Mouse (Mus musculus) cerebellum, adult (tissue): ENCODE measurements around the gene Mtmr14.

Experiments
- ATAC-seq: cut with Nextera tagmentation; 2 replicates; pipeline ENCODE4 v1.9.2; 2017; ENCODE audit warnings: mild to moderate bottlenecking, moderate library complexity, mixed read lengths; ENCODE audit not compliant: insufficient number of reproducible peaks, low FRiP score, low TSS enrichment

Gene Mtmr14

DNA sequence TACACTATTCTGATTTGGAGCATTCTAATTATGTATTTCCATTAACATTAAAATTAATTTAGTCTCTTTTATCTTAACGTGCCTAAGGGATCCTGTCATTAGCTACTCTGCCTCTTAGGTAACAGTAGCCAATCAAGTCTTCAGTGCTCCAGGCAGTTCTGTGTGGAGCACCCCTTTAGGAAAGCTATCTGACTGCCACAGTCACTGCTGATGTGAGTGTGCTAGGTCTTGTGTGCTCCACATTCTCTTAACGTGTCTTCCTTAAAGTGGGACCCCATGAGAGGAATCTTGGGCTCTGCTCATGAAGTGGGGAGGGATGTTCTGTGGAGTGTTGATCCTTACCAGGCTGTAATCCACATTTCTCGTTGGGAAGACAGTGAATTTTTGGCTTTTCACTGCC, 34.7 kb downstream of the Mtmr14 start:
- no peak for ATAC-seq

DNA sequence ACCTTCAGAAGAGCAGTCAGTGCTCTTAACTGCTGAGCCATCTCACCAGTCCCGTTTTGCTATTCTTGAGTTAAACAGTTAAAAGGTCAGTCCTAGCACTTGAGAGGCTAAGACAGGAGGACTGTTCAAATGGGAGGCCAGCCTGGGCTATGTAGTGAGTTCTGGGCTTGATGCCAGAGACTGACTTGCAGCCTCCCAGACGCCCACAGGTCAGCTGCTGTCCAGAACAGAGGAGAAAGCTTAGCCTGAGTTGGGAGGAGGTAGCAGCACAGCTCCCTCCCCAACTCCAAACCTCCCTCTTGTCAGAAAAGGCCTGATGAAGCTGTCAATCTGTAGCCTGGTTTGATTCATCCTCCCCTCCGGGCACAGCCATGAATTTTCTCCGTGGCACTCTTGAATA, 39.2 kb downstream of the Mtmr14 start:
- no peak for ATAC-seq

DNA sequence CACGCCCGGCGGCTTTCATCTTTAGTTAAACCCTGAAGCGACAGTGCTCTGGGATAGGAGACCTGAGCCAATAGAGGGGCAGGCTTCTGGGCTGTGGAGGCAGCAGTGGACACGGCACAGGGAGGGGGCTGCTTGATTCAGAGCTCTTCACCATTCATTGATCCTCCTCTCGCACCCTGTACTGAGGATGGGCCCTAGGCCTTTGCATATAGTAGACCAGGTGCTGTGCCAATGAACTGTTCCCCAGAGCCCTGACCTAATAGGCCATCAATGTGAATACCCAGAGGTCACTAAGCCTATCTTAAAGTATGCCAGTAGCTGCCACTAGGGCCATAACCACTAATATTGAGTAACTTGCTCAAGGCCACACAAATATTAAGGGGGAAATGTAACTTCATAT, 44.0 kb downstream of the Mtmr14 start:
- ATAC-seq, result no peak

DNA sequence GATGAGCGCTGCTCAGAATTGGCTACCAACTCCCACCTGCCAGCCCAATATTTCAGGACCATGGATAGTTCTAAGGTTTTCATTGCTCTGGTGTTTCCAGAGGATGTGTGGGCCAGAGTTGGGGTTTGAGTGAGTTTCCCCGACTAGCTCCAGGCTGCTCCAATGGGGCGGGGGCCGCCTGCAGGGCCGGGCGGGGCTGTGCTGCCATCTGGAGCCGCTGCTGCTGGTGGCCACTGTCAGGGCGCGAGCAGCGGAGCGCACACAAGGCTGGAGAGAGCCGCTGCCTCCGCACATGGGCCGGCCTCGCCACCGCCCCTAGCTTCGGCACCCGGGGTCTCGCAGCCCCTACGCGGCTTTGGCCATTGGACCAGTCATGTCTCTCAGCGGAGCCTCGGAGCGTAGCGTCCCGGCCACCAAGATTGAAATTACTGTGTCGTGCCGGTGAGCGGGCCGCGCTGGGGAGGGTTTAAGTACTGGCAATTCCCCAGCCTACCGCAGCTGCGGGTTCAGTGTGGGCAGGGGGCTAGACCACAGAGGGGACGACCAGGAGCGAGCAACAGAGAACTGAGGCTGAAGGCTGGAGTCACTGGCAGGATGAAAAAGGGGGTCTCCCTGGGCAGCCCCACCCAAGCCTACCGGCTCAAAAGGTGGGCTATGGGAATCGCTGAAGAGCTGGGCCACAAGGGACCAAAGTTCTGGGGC, 44.6 kb downstream of the Mtmr14 start, which contains the start of gene Cpne9:
Gene Cpne9 (plus strand): TSS at position 207 of the 702 bp plus-strand sequence.
- ATAC-seq, result 0 out of 2 replicates have a peak, but pooled peaks have one; percentile 16

DNA sequence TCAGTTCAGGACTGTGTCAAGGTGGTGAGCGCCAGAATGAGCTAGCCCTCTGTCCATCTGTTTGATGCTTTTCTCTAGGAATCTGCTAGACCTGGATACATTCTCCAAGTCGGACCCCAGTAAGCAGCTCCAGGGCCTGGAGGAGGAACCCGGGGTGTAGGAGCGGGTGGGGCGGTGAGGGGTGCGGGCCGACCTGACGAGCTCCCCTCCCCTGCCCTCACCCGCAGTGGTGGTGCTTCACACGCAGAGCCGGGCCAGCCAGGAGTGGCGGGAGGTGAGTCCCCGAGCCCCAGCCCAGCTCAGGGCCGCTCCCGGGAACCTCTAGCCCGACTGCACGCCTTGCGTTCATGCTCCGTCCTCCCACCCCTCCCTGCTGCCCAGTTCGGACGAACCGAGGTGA, 45.3 kb downstream of the Mtmr14 start:
- ATAC-seq, result peak; percentile 42; the same call in 1 of the 2 replicates

DNA sequence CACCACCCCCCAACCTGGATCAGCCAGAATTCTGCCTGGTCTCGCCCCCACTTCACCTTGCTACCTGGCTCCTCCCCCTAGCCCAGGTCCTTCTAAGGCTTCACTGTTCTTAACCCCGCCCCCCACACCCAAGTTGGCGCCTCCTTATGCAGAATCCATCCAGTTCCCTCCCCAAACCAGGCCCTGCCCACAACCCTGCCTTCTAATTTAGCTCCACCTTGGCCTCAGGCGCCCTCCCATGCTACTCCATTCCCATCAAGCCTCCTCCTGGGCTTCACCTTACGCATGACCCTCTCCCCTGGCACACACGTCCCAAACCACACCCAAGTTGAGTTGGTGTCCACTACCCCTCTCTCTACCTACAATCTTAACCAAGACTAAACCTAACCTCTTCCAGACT, 45.9 kb downstream of the Mtmr14 start:
- peak; percentile 53; the same call in 1 of the 2 replicates for ATAC-seq

DNA sequence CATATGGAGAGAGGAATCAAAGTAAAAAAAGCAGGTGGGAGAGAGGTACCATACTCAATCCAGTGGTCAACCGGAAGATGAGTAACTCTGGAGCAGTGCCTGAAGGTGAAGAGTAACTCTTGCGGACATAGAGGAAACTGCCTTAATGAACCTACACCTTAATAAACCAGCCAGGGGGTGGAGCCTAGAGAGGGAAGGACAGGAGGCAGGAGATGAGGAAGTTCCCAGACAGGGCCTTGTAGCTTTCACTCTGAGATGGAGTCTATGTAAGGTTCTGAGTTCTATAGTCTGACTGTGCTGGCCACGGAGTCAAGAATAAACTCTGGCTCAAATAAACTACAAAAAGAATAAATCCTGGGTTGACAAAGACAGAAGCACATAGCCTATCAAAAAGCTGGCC, 47.3 kb downstream of the Mtmr14 start:
- no peak for ATAC-seq

DNA sequence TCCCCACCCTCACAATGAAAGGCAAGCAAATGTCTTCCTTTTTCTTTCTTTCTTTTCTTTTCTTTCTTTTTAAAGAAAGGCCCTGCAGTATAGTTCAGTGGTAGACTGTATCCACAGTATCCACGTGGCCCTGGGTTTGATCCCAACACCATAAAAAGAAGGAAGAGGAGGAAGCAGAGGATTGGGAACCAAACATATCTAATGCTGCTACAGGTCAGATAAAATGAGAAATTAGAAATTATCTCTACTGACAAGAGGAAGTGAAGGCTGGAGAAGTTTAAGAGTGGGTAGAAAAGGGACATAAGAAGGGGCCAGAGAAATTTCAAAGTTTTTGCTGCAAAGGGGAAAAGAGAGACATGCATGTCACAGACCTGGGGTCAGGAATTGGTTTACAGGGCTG, 48.7 kb downstream of the Mtmr14 start:
- ATAC-seq, result no peak

DNA sequence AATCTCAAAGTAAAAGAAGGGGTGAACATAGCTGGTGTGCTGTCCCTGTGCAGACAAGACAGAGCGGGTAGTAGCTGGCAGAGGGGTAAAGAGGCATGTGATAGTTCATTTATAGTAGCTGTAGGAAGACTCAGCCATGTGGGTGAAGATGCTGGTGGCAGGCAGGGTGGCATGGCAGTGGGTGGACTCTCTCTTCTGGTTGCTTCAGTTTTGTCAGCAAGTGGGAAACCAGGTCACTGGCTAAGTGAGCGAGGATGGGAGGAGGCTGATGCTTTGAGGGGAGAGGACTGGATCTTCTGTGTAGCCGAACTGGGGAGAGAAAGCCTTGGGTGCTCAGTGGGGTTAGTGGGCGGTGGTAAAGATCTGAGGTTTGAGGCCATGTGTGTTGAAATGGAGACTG, 49.6 kb downstream of the Mtmr14 start:
- no peak for ATAC-seq

DNA sequence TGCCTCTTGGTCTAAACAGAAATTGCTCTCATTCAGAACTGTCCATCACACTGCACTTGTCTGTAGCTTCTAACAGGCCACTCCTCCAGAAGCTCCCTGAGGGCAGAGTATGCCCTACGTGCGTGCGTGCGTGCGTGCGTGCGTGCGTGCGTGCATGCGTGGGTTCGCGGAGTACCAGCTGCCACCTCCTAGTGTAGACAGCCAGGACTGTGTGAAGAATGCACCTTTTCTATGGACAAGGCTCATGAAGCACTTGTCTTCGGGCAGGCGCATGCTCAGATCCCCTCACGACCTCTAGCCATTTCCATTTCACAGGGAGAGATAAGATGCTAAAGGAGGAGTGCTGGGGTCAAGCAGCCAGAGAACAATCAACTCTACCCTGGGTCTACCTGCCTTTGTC, 51.7 kb downstream of the Mtmr14 start:
- ATAC-seq, result no peak

DNA sequence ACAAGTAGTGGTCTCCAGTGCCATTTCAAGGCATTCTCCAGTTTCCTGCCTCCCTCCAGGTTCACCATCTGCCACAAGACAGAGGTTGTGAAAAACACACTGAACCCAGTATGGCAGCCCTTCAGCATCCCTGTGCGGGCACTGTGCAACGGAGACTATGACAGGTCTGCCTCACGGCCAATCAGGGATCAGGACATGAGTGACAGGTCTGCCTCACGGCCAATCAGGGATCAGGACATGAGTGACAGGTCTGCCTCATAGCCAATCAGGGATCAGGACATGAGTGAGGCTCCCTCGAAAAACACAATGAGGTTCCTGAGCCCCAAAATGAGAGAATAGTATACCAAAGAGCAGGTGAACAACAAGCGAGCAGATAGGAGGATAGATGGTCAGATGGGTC, 52.7 kb downstream of the Mtmr14 start:
- ATAC-seq, result no peak

DNA sequence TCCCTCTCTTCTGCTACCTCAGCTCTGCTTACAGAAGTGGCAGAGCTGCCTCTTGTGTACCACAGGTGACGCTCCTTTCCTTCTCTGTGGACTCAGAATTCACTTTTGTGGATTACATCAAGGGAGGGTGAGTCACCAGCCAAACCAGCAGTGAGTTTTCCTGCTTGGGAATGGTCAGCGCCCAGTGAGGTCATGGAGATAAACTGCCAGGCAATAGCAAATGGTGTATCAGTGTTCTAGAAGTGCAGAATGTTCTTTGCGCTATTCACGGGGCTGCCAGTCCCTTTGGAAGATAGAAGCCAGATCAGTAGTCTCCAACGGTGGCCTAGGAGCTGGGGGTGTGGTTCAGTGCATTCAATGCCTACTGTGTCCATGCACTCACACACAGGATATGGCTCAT, 55.3 kb downstream of the Mtmr14 start:
- ATAC-seq, result no peak

DNA sequence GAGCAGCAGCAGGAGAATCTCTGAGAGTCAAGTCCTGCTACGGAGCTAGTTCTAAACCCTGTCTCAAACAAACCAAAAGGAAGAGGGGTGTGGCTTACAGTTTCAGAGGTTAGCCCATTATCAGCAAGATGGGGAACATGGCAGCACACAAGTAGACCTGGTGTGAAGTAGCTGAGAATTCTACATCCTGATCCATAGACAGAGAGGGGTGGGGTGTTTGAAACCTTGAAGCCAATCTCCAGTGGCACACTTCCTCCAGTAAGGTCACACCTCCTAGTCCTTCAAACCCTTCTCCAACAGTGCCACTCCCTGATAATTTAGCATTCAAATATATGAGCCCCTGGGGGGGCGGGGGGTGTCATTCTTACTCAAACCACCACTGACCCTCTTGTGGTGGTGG, 58.4 kb downstream of the Mtmr14 start:
- no peak for ATAC-seq

DNA sequence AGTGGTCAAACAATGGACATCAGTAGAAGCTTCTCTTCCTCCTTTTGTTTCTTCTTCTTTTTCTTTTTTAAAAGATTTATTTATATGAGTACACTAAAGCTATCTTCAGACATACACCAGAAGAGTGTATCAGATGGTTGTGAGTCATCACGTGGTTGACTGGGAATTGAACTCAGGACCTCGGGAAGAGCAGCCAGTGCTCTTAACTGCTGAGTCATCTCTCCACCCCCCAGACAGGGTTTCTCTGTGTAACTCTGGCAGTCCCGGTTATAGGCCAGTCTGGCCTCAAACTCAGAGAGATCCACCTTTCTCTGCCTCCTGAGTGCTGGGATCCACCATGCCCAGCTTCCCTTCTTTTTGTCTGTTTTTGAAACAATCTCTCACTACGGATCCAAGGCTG, 59.0 kb downstream of the Mtmr14 start:
- no peak for ATAC-seq

DNA sequence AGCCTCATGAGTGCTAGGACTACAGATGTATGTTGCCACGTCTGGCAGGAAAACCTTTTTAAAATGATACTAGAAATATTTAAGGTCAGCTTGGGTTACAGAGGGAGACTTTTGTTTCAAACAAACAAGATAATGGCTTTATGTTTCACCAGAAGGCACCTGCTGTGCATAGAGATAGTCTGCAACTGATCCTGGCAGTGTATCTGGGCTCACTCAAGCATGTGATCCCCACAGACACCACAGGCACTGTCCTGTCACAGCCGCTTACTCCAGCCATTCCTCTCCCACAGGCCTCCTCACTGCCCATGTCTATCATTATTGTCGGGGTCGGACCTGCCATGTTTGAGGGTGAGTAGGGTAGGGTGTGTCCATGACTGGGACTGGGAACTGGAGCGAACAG, 63.7 kb downstream of the Mtmr14 start:
- ATAC-seq, result no peak

DNA sequence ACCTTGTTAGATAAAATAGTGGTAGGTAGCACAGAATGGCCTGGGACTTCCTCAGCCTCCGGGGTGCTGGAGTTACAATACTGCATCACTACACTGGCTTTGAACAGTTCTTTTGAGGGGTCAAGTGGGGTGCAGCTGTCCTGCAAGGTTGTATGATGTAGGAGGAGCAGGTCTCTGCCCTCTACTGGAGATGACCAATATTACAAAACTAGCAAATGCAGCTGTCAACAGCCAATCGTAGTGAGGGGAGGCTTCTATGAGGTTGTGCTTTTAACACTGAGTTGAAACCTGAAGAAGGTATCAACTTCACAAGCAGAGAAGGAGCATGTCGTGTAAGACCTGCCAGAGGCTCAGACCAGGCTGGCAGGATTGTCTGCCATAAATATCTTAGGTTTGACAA, 64.6 kb downstream of the Mtmr14 start:
- ATAC-seq, result no peak

DNA sequence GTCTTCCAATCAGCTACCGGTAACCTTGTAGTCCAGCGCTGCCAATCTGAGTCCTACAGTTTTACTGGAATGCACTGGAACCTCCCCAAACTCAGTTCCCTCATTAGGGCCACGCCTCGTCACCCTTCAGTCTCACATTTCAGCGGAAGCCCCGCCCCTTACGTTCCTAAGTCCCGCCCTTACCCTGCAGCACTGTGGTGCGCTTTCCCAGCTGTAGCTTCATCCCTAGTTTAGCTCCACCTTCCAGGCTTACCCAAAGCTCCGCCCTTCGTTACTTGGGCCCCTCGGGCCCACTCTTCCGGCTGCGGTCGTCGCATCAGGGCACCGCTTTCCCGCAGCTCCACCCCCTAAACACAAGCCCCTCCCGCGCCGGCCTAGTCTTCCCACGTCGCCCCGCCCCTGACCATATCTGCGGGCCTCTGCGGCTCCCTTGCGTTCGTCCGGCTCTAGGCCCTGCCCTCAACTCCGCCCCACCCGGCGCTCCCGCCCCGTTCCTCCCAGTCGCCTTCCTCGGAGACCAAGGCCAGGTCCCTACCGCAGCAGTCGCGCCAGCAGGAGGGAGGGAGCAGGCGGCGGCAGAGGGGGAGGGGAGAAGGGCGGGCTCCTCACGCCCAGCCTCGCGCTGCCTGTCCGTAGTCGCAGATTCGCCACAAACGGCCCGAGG, 68.8 kb downstream of the Mtmr14 start:
- ATAC-seq, result peak; percentile 91

DNA sequence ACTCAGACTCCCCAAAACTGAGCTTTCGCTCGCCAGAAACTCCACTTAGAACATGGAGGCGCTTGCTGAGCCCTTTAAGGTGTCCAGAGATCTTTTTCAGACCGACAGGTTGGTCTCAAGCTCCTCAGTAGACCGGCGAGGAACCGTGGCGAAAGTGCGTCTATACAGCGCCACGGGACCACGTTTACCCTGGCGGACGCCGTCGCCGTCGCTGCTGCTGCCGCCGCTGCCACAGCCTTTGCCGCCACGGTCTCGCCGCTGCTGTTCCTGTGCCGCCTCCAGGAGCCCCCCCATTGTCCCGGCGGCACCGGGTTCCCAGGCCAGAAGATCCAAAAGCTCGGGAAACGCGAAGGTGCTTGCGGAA, 69.3 kb downstream of the Mtmr14 start, which contains the start of gene Brpf1:
Gene Brpf1 (plus strand): TSS at position 152 of the 364 bp plus-strand sequence.
- peak; percentile 21 for ATAC-seq

DNA sequence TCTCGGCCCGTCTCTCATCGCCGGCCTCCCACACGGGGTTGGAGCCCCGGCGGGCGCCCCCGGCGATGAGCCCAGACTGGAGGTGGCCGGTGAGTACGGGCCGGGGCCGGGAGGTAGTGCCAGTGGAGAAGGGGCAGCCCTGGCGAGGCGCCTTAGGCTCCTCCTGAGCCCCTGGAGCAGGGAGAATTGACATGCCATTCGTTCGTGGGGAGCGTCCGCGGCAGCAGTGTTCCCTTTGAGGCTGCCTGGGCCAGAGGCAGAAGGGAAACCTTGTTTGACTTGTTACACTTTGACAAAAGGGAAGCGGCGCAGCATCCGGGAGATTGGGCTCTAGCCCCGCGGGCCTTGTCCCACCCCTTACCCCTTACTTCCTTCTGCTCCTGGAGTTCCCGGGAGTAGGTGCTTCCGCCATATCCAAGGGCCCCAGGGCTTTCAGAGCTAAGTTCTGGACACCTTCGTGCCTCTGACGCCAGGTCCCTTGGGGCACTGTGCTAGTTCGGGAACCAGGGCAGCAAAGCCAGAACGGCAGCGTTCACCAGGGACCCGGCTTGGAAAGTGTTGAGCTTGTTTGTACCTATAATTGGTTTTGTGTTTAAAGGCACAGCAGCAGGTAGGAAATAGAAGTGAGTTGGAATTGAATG, 70.0 kb downstream of the Mtmr14 start:
- ATAC-seq, result no peak

DNA sequence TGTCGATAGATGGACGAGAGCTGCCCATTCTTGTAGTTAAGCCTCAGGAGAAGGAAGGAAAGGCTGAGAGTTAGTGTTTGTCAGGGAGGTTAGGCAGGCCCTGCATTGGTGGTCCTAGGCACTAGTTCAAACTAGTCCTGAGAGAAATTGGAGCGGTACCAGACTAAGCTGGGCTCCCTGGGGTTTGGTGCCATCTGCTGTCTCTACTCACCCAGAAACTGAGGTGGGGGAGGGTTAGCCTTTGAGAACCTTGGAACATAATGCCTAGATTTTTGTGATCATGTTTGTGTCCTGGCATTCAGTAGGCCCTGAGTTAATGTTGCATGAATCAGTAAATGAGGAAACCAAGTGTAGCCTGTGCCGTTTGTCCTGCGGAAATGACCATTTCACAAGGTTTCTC, 70.5 kb downstream of the Mtmr14 start:
- no peak for ATAC-seq

DNA sequence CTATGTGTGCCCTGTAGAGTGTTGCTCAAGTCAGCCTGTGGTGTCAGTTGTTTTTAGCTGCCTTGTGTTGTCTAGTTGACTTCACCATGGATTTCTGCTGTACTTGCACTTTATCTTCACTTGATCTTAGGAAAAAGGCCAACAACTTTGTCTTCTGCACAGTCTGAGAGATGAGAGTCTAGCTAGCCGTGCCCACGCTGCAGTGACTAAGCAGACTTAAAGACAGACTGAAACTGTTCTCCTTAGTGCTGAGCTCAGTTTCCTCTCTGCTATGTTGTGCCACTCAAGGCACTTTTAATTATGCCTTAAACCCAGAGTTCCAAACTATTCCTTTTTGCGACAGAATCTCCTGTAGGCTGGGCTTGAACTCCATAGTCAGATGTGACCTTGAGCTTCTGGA, 78.3 kb downstream of the Mtmr14 start:
- no peak for ATAC-seq
